In the genomic region with DNA sequence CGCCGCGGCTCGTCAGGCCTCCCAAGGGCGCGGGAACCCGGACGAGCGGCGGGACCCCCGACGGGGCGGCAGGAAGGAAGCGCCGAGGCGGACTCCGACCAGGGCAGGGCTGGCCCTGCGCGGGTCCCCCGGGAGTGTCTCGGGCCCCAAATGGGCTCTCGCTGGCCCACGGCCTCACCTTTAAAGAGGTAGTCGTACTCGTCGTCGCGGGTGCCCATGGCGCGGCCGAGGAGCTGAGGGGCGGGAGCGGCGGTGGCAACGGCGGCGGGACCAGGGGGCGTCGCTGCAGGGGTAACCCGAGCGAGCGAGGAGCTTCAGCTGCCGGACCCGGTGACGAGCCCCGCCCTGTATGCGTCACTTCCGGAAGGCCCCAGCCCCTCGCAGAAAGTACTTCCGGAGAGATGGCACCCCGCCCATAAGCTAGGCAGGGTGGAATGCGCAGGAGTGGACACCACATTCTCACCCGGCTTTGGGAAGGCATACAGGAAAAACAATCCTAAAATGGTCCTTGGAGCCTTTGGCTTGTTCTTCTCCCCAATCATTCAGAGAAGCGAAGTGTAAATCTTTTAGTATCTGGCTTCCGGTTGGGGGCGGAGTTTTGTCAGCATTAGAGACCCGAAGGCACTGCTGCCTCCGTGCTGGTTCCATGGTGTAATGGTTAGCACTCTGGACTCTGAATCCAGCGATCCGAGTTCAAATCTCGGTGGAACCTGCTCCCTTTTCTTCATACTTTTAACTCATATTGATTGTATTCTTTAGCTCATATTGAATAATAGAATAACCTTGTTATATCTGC, we compare ENCODE assay signal across 8 mouse cellular contexts. TPM values are rescaled to one million over a fixed set of nuclear protein-coding genes. Genes with fewer than 3 reads are reported as not detected.
DNase-seq lines count a peak whose midpoint lies in the region; ATAC-seq lines count a peak whose summit lies in the region.

A gene (minus strand): TSS at position 353 of the 796 bp plus-strand sequence.

- H3K9ac ChIP-seq in hindbrain, embryonic 12.5 days: peak within 1 kb of the TSS; percentile 93

- H3K27me3 ChIP-seq in hindbrain, embryonic 12.5 days: no peaks in the 10 kb centered on the region

- DNase-seq in NIH3T3 (ENCODE audit: low read depth): peak; percentile 94
- peak; percentile 99 for DNase-seq in cerebellum, postnatal 10 days
- peak; percentile 91 to 95 for DNase-seq in frontal cortex, postnatal 10 days (ENCODE audit: low spot score in 2 of 2)
- peak; percentile 97 for DNase-seq in layer of hippocampus, postnatal 14 days (ENCODE audit: low spot score in 2 of 2)
- DNase-seq in lung, postnatal 14 days: peak; percentile 98
- DNase-seq in retina, adult 2 months (ENCODE audit: low read depth, low spot score): peak; percentile 90
- peak; percentile 96 for DNase-seq in thymus, postnatal 36 days

- H3K4me3 ChIP-seq in hindbrain, embryonic 12.5 days: peak within 1 kb of the TSS; percentile 96

- under 1% methylated on average over 61 of the region's 61 CpGs for WGBS in hindbrain, embryonic 12.5 days

- H3K9me3 ChIP-seq in hindbrain, embryonic 12.5 days (replicated peaks): no peaks in the 10 kb centered on the region

- H3K4me1 ChIP-seq in hindbrain, embryonic 12.5 days: peaks cover 7% of the 10 kb centered on the region

- no peaks in the 10 kb centered on the region for H3K36me3 ChIP-seq in hindbrain, embryonic 12.5 days

- H3K27ac ChIP-seq in hindbrain, embryonic 12.5 days: peak within 1 kb of the TSS; percentile 92

- ATAC-seq in hindbrain, embryonic 12.5 days (ENCODE audit: low FRiP score): peak; percentile 95

- H3K4me2 ChIP-seq in hindbrain, embryonic 12.5 days (replicated peaks): peak within 1 kb of the TSS; percentile 83

RNA-seq across cellular contexts. Expression of the gene that starts here (rescaled TPM):
- polyA plus RNA-seq in hindbrain, embryonic 12.5 days (2016; fragmentation: Nextera tagmentation; extraction: Ambion mirVana): 297 and 307 TPM in 2 replicates
- total RNA-seq in layer of hippocampus, postnatal 14 days (2021): 100 to 1,000 TPM; 318 to 321 TPM

Comparison
In these comparisons a context has a peak if more than half of its experiments do, and no peak if none do; other contexts are left out.
1. Peak in every context shown above with its lines: DNase-seq, ATAC-seq, H3K4me3 ChIP-seq and H3K27ac ChIP-seq.